ENCODE assay signal across 8 mouse cellular contexts in the genomic region with DNA sequence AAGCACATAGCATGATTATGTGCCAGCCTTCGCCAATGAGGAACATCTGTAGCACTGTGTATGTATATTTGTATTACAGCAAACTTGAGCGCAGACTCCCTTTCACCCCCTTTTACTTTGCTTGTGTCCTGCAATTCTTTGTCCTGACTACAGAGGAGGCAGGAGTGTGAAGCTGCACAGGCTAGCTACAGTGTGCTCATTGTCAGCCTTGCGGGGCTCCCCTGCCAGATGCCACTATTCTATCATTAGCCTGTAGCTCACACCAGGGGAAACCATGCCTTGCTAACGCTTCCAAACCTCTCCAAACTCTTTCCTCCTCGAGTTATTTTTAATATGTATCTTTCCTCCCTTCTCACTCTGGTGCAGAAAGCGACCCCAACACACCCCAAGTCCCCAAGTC.
DNase-seq lines count a peak whose midpoint lies in the region; ATAC-seq lines count a peak whose summit lies in the region.
"Had no signal": no experiment of that assay in that cellular context is flagged by ENCODE, and none has a peak within 500 bp of the region (broad histone marks: within the 10 kb centered on the region; RNA-seq: fewer than 3 reads in every experiment).

No protein-coding gene starts in this region.

- no peak overlapping the region for H3K4me2 ChIP-seq in forebrain, embryonic 11.5 days (ENCODE audit: low read depth, low read length, severe bottlenecking)
- 0 out of 2 replicates have a peak overlapping the region, but pooled peaks have one; percentile 1 for H3K4me2 ChIP-seq in limb, embryonic 13.5 days (replicated peaks)

- 36% methylated on average over 6 of the region's 6 CpGs for WGBS in forebrain, embryonic 11.5 days
- WGBS in limb, embryonic 13.5 days: 40% methylated on average over 6 of the region's 6 CpGs

- DNase-seq in lung, postnatal 10 days: peak; percentile 16
- DNase-seq in lung, adult 18-20 months: no peak
- DNase-seq in forebrain, embryonic 11.5 days (ENCODE audit: low spot score): peak; percentile 59
- DNase-seq in urinary bladder, postnatal 36 days (ENCODE audit: low spot score in 2 of 2): no peak
- no peak for DNase-seq in spleen, postnatal 14 days (ENCODE audit: low spot score in 2 of 2)

- H3K36me3 ChIP-seq in forebrain, embryonic 11.5 days (ENCODE audit: control insufficient read depth, insufficient read depth, low read length): no peaks in the 10 kb centered on the region
- H3K36me3 ChIP-seq in limb, embryonic 13.5 days: no peaks in the 10 kb centered on the region

- H3K4me1 ChIP-seq in forebrain, embryonic 11.5 days (replicated peaks; ENCODE audit: control insufficient read depth, insufficient read depth, low read length): peaks cover 8% of the 10 kb centered on the region
- peaks cover 22% of the 10 kb centered on the region for H3K4me1 ChIP-seq in limb, embryonic 13.5 days

- H3K27ac ChIP-seq in forebrain, embryonic 11.5 days (ENCODE audit: low read depth, low read length): peak overlapping the region; percentile 48
- peak overlapping the region; percentile 63; the same call in 1 of the 2 replicates for H3K27ac ChIP-seq in limb, embryonic 13.5 days
- H3K27ac ChIP-seq: kidney, postnatal 0 days had no signal

- H3K9me3 ChIP-seq in forebrain, embryonic 11.5 days (ENCODE audit: control insufficient read depth, low read length): no peaks in the 10 kb centered on the region
- H3K9me3 ChIP-seq in limb, embryonic 13.5 days: no peaks in the 10 kb centered on the region

- no peak overlapping the region for H3K4me3 ChIP-seq in forebrain, embryonic 11.5 days (ENCODE audit: low read depth, low read length)
- no peak overlapping the region for H3K4me3 ChIP-seq in limb, embryonic 13.5 days

- H3K27me3 ChIP-seq in forebrain, embryonic 11.5 days (ENCODE audit: control insufficient read depth, insufficient read depth, low read length): no peaks in the 10 kb centered on the region
- no peaks in the 10 kb centered on the region for H3K27me3 ChIP-seq in limb, embryonic 13.5 days

- peak; percentile 91 for ATAC-seq in forebrain, embryonic 11.5 days (replicated peaks; ENCODE audit: low FRiP score)
- peak; percentile 66 for ATAC-seq in limb, embryonic 13.5 days (ENCODE audit: low FRiP score, low read depth)
- no peak for ATAC-seq in activated CD4-positive, CD25-positive, alpha-beta regulatory T cell, adult 4 months

- no peak overlapping the region for H3K9ac ChIP-seq in forebrain, embryonic 11.5 days (ENCODE audit: low read length)
- H3K9ac ChIP-seq in limb, embryonic 13.5 days: no peak overlapping the region

Comparison
In these comparisons a context has a peak if more than half of its experiments do, and no peak if none do; other contexts are left out.
1. DNase-seq: peak in lung, postnatal 10 days (single experiment) and forebrain, embryonic 11.5 days (single experiment); none in lung, adult 18-20 months (0 of 2), urinary bladder, postnatal 36 days (0 of 2) and spleen, postnatal 14 days (0 of 2).